In genomic region chr3:90451396-90452095, GRCm38 (mm10) we compare ENCODE assay signal across 9 mouse cellular contexts. TPM values are rescaled to one million over a fixed set of nuclear protein-coding genes. Genes with fewer than 3 reads are reported as not detected.
A peak's percentile ranks its signal among the peaks of the same experiment; 100 is the strongest.
DNase-seq lines count a peak whose midpoint lies in the region; ATAC-seq and TF ChIP-seq lines count a peak whose summit lies in the region.
"Had no signal": no experiment of that assay in that cellular context is flagged by ENCODE, and none has a peak within 500 bp of the region (broad histone marks: within the 10 kb centered on the region; RNA-seq: fewer than 3 reads in every experiment).

No protein-coding gene starts in this region.

- no peaks in the 10 kb centered on the region for H3K9me3 ChIP-seq in kidney, embryonic 16.5 days (ENCODE audit: low read length)
- H3K9me3 ChIP-seq in intestine, postnatal 0 days (ENCODE audit: control insufficient read depth): no peaks in the 10 kb centered on the region
- H3K9me3 ChIP-seq: forebrain, embryonic 13.5 days had no signal

- TF ChIP-seq CTCF in testis, adult 2 months (IDR thresholded peaks at IDR 0.05; ENCODE audit: control insufficient read depth, insufficient read depth, insufficient replicate concordance, low read depth, low read length): no peak
- no peak for TF ChIP-seq CTCF in intestine, postnatal 0 days (IDR thresholded peaks at IDR 0.05; ENCODE audit: low read depth)

- peak overlapping the region; percentile 61; the same call in 1 of the 2 replicates for H3K27ac ChIP-seq in kidney, embryonic 16.5 days (ENCODE audit: low read length)
- H3K27ac ChIP-seq in testis, adult 2 months (ENCODE audit: control insufficient read depth, insufficient read depth, low read depth, low read length): peak overlapping the region; percentile 3; the same call in 1 of the 2 replicates
- H3K27ac ChIP-seq in intestine, postnatal 0 days (ENCODE audit: low read depth, low read length): no peak overlapping the region
- H3K27ac ChIP-seq: forebrain, embryonic 13.5 days had no signal

- no peak for TF ChIP-seq POLR2A in testis, adult 2 months (IDR thresholded peaks at IDR 0.05; ENCODE audit: control insufficient read depth, low read depth, low read length)

- no peaks in the 10 kb centered on the region for H3K27me3 ChIP-seq in kidney, embryonic 16.5 days (ENCODE audit: insufficient read depth, low read length)
- no peaks in the 10 kb centered on the region for H3K27me3 ChIP-seq in testis, adult 2 months (ENCODE audit: control insufficient read depth, insufficient read depth, low read length)
- H3K27me3 ChIP-seq in intestine, postnatal 0 days (replicated peaks; ENCODE audit: control insufficient read depth, insufficient read depth, low read length): no peaks in the 10 kb centered on the region
- H3K27me3 ChIP-seq: forebrain, embryonic 13.5 days had no signal

- 67% methylated on average over 10 of the region's 10 CpGs for WGBS in kidney, embryonic 16.5 days
- 40% methylated on average over 10 of the region's 10 CpGs for WGBS in intestine, postnatal 0 days

- no peak for DNase-seq in kidney, adult 11 months
- no peak for DNase-seq in testis, postnatal 10 days (ENCODE audit: low spot score)
- no peak for DNase-seq in natural killer cell, adult 2 months (ENCODE audit: low spot score in 2 of 2)
- DNase-seq in cerebellum, adult 8-10 months: no peak
- no peak for DNase-seq in adrenal gland, postnatal 4 days (ENCODE audit: low spot score in 2 of 2)

- H3K4me3 ChIP-seq in kidney, embryonic 16.5 days (ENCODE audit: low read length): no peak overlapping the region
- H3K4me3 ChIP-seq in testis, adult 2 months (ENCODE audit: control insufficient read depth, low read depth, low read length): no peak overlapping the region
- no peak overlapping the region for H3K4me3 ChIP-seq in intestine, postnatal 0 days (ENCODE audit: low read depth, low read length)
- H3K4me3 ChIP-seq: forebrain, embryonic 13.5 days had no signal

- ATAC-seq in kidney, embryonic 16.5 days (ENCODE audit: low FRiP score, low TSS enrichment): no peak
- ATAC-seq in intestine, postnatal 0 days: no peak
- ATAC-seq: forebrain, embryonic 13.5 days had no signal

- H3K4me1 ChIP-seq in kidney, embryonic 16.5 days (ENCODE audit: insufficient read depth, low read length): peaks cover 14% of the 10 kb centered on the region; the same call in 1 of the 2 replicates
- H3K4me1 ChIP-seq in testis, adult 2 months (ENCODE audit: control insufficient read depth, insufficient read depth, low read length): peaks cover 12% of the 10 kb centered on the region
- 0 out of 2 replicates have a peak, but pooled peaks cover under 1% of the 10 kb centered on the region for H3K4me1 ChIP-seq in intestine, postnatal 0 days (replicated peaks; ENCODE audit: control insufficient read depth, insufficient read depth, low read length)

- peak overlapping the region; percentile 4; the same call in 1 of the 2 replicates for H3K4me2 ChIP-seq in kidney, embryonic 16.5 days (replicated peaks; ENCODE audit: low read depth, low read length)
- H3K4me2 ChIP-seq in intestine, postnatal 0 days (replicated peaks; ENCODE audit: low read depth): 0 out of 2 replicates have a peak overlapping the region, but pooled peaks have one; percentile 30
- H3K4me2 ChIP-seq: forebrain, embryonic 13.5 days had no signal

- H3K36me3 ChIP-seq in kidney, embryonic 16.5 days (ENCODE audit: insufficient read depth, low read length): no peaks in the 10 kb centered on the region
- 0 out of 2 replicates have a peak, but pooled peaks cover 1% of the 10 kb centered on the region for H3K36me3 ChIP-seq in testis, adult 2 months (ENCODE audit: control insufficient read depth, insufficient read depth, low read length)
- no peaks in the 10 kb centered on the region for H3K36me3 ChIP-seq in intestine, postnatal 0 days (ENCODE audit: control insufficient read depth, insufficient read depth)

- no peak overlapping the region for H3K9ac ChIP-seq in kidney, embryonic 16.5 days (replicated peaks; ENCODE audit: low read length)
- no peak overlapping the region for H3K9ac ChIP-seq in intestine, postnatal 0 days (ENCODE audit: low read depth, low read length)
- H3K9ac ChIP-seq: forebrain, embryonic 13.5 days had no signal

RNA-seq across cellular contexts. Expression of gene Npr1, which starts 14.1 kb away (rescaled TPM):
- polyA plus RNA-seq in kidney, embryonic 16.5 days (2015; fragmentation: Nextera tagmentation; extraction: Ambion mirVana): 20.0 and 20.5 TPM in 2 replicates
- polyA plus RNA-seq in testis, adult 2 months (2012; rRNA removed): 54.5 and 64.8 TPM in 2 replicates
- 3.4 and 4.2 TPM in 2 replicates for polyA plus RNA-seq in intestine, postnatal 0 days (2015; fragmentation: Nextera tagmentation; extraction: Ambion mirVana)
- 100 to 1,000 TPM; 120 to 121 TPM for total RNA-seq in adrenal gland, postnatal 4 days (2021)

RNA-seq across cellular contexts. Expression of gene Ints3, which starts 18.1 kb away (rescaled TPM):
- 32.7 and 33.3 TPM in 2 replicates for polyA plus RNA-seq in kidney, embryonic 16.5 days (2015; fragmentation: Nextera tagmentation; extraction: Ambion mirVana)
- polyA plus RNA-seq in testis, adult 2 months (2012; rRNA removed): 18.3 and 19.1 TPM in 2 replicates
- polyA plus RNA-seq in intestine, postnatal 0 days (2015; fragmentation: Nextera tagmentation; extraction: Ambion mirVana): 8.8 and 9.7 TPM in 2 replicates
- 10 to 100 TPM; 56.4 to 57.6 TPM for total RNA-seq in adrenal gland, postnatal 4 days (2021)

RNA-seq across cellular contexts. Expression of gene Ilf2, which starts 24.4 kb away (rescaled TPM):
- 219 and 223 TPM in 2 replicates for polyA plus RNA-seq in kidney, embryonic 16.5 days (2015; fragmentation: Nextera tagmentation; extraction: Ambion mirVana)
- polyA plus RNA-seq in testis, adult 2 months (2012; rRNA removed): 30.8 and 33.2 TPM in 2 replicates
- polyA plus RNA-seq in intestine, postnatal 0 days (2015; fragmentation: Nextera tagmentation; extraction: Ambion mirVana): 38.3 and 40.7 TPM in 2 replicates
- total RNA-seq in adrenal gland, postnatal 4 days (2021): 10 to 100 TPM; 81.8 to 92.6 TPM

RNA-seq across cellular contexts. Expression of gene Snapin, which starts 39.3 kb away (rescaled TPM):
- 73.9 and 80.1 TPM in 2 replicates for polyA plus RNA-seq in kidney, embryonic 16.5 days (2015; fragmentation: Nextera tagmentation; extraction: Ambion mirVana)
- polyA plus RNA-seq in testis, adult 2 months (2012; rRNA removed): 33.5 and 42.2 TPM in 2 replicates
- polyA plus RNA-seq in intestine, postnatal 0 days (2015; fragmentation: Nextera tagmentation; extraction: Ambion mirVana): 53.1 and 53.9 TPM in 2 replicates
- 10 to 100 TPM; 70.9 to 72.3 TPM for total RNA-seq in adrenal gland, postnatal 4 days (2021)

RNA-seq across cellular contexts. Expression of gene Chtop, which starts 57.8 kb away (rescaled TPM):
- 135 and 144 TPM in 2 replicates for polyA plus RNA-seq in kidney, embryonic 16.5 days (2015; fragmentation: Nextera tagmentation; extraction: Ambion mirVana)
- polyA plus RNA-seq in testis, adult 2 months (2012; rRNA removed): 51.5 and 53.5 TPM in 2 replicates
- polyA plus RNA-seq in intestine, postnatal 0 days (2015; fragmentation: Nextera tagmentation; extraction: Ambion mirVana): 61.3 and 63.7 TPM in 2 replicates
- 100 to 1,000 TPM; 137 to 138 TPM for total RNA-seq in adrenal gland, postnatal 4 days (2021)
